Comparison of ENCODE assay signal across 10 mouse cellular contexts in the genomic region with DNA sequence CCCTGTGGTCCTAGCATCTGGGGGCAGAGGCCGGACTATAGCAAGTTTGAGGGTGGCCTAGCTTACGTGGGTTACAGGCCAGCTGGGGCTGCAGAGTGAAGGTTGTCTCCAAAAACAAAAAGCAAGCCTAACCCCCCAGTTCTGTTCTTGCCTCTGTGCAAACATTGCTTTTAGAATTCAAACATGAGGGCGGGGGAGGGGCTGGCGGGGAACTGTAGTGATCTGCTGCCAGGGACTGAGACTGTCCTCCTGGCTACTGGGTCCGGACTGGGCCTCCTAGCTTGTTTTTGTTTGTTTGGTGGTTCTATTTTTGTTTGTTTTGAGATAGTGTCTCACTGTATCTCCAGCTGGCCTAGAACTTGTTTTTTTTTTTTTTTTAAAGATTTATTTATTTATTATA. TPM values are rescaled to one million over a fixed set of nuclear protein-coding genes. Genes with fewer than 3 reads are reported as not detected.
A peak's percentile ranks its signal among the peaks of the same experiment; 100 is the strongest.
DNase-seq lines count a peak whose midpoint lies in the region; ATAC-seq and TF ChIP-seq lines count a peak whose summit lies in the region.
"Had no signal": no experiment of that assay in that cellular context is flagged by ENCODE, and none has a peak within 500 bp of the region (broad histone marks: within the 10 kb centered on the region; RNA-seq: fewer than 3 reads in every experiment).

No protein-coding gene starts in this region.

- TF ChIP-seq EP300 in lung, postnatal 0 days (IDR thresholded peaks at IDR 0.05): no peak

- 82% methylated on average over 5 of the region's 5 CpGs for WGBS in heart, embryonic 15.5 days
- 57% methylated on average over 5 of the region's 5 CpGs for WGBS in lung, postnatal 0 days
- 77% methylated on average over 5 of the region's 5 CpGs for WGBS in hindbrain, embryonic 15.5 days
- WGBS in midbrain, embryonic 16.5 days: 81% methylated on average over 5 of the region's 5 CpGs

- no peak for TF ChIP-seq CTCF in lung, postnatal 0 days (IDR thresholded peaks at IDR 0.05)

- no peak for ATAC-seq in heart, embryonic 15.5 days (replicated peaks; ENCODE audit: insufficient number of reproducible peaks, insufficient read depth, low FRiP score, low read depth)
- ATAC-seq in lung, postnatal 0 days: no peak
- no peak for ATAC-seq in hindbrain, embryonic 15.5 days (ENCODE audit: low FRiP score, low read depth)
- ATAC-seq in midbrain, embryonic 16.5 days: peak; percentile 5; the same call in 1 of the 2 replicates
- ATAC-seq: Patski had no signal

- no peaks in the 10 kb centered on the region for H3K27me3 ChIP-seq in heart, embryonic 15.5 days
- H3K27me3 ChIP-seq in lung, postnatal 0 days (replicated peaks; ENCODE audit: insufficient read depth, low read length): no peaks in the 10 kb centered on the region
- H3K27me3 ChIP-seq in hindbrain, embryonic 15.5 days: no peaks in the 10 kb centered on the region
- no peaks in the 10 kb centered on the region for H3K27me3 ChIP-seq in midbrain, embryonic 16.5 days (ENCODE audit: control insufficient read depth, insufficient read depth, low read depth, low read length)
- H3K27me3 ChIP-seq: CH12.LX; limb, embryonic 13.5 days; Patski had no signal

- peaks cover 78% of the 10 kb centered on the region for H3K36me3 ChIP-seq in heart, embryonic 15.5 days
- H3K36me3 ChIP-seq in lung, postnatal 0 days (ENCODE audit: insufficient read depth, low read length): peaks cover 36% of the 10 kb centered on the region
- H3K36me3 ChIP-seq in hindbrain, embryonic 15.5 days: peaks cover 69% of the 10 kb centered on the region
- peaks cover 47% of the 10 kb centered on the region for H3K36me3 ChIP-seq in midbrain, embryonic 16.5 days (ENCODE audit: control insufficient read depth, insufficient read depth, low read length)

- no peak overlapping the region for H3K4me2 ChIP-seq in heart, embryonic 15.5 days
- H3K4me2 ChIP-seq in lung, postnatal 0 days (replicated peaks; ENCODE audit: low read depth, low read length): no peak overlapping the region
- H3K4me2 ChIP-seq in hindbrain, embryonic 15.5 days: no peak overlapping the region
- H3K4me2 ChIP-seq in midbrain, embryonic 16.5 days (ENCODE audit: low read length): no peak overlapping the region
- H3K4me2 ChIP-seq: limb, embryonic 13.5 days had no signal

- DNase-seq in heart, adult 9 months (ENCODE audit: low spot score in 2 of 2): no peak
- no peak for DNase-seq in lung, postnatal 0 days (ENCODE audit: low spot score)
- DNase-seq in lung, postnatal 25 days (ENCODE audit: low spot score): no peak
- no peak for DNase-seq in embryo, embryonic 9.5 days (ENCODE audit: extremely low spot score)

- peak overlapping the region; percentile 21; the same call in 1 of the 2 replicates for H3K27ac ChIP-seq in heart, embryonic 15.5 days
- H3K27ac ChIP-seq in lung, postnatal 0 days (ENCODE audit: low read length): peak overlapping the region; percentile 38; the same call in 1 of the 2 replicates
- H3K27ac ChIP-seq in hindbrain, embryonic 15.5 days (replicated peaks): peak overlapping the region; percentile 74
- peak overlapping the region; percentile 23 for H3K27ac ChIP-seq in midbrain, embryonic 16.5 days (ENCODE audit: low read length)
- H3K27ac ChIP-seq: limb, embryonic 13.5 days had no signal

- no peak overlapping the region for H3K4me3 ChIP-seq in heart, embryonic 15.5 days
- no peak overlapping the region for H3K4me3 ChIP-seq in lung, postnatal 0 days (ENCODE audit: low read depth, low read length)
- no peak overlapping the region for H3K4me3 ChIP-seq in hindbrain, embryonic 15.5 days
- H3K4me3 ChIP-seq in midbrain, embryonic 16.5 days (ENCODE audit: low read depth, low read length): no peak overlapping the region
- H3K4me3 ChIP-seq: limb, embryonic 13.5 days had no signal

- H3K9me3 ChIP-seq in heart, embryonic 15.5 days (replicated peaks): no peaks in the 10 kb centered on the region
- no peaks in the 10 kb centered on the region for H3K9me3 ChIP-seq in lung, postnatal 0 days (ENCODE audit: low read length)
- no peaks in the 10 kb centered on the region for H3K9me3 ChIP-seq in hindbrain, embryonic 15.5 days
- no peaks in the 10 kb centered on the region for H3K9me3 ChIP-seq in midbrain, embryonic 16.5 days (replicated peaks; ENCODE audit: control insufficient read depth, low read length, poor library complexity, severe bottlenecking)
- H3K9me3 ChIP-seq: limb, embryonic 13.5 days had no signal

- H3K9ac ChIP-seq in heart, embryonic 15.5 days: no peak overlapping the region
- H3K9ac ChIP-seq in lung, postnatal 0 days (replicated peaks; ENCODE audit: low read depth): no peak overlapping the region
- H3K9ac ChIP-seq in hindbrain, embryonic 15.5 days: no peak overlapping the region
- H3K9ac ChIP-seq in midbrain, embryonic 16.5 days (ENCODE audit: low read depth, low read length): no peak overlapping the region
- H3K9ac ChIP-seq: limb, embryonic 13.5 days had no signal

- peaks cover 16% of the 10 kb centered on the region for H3K4me1 ChIP-seq in heart, embryonic 15.5 days (replicated peaks)
- H3K4me1 ChIP-seq in lung, postnatal 0 days (ENCODE audit: insufficient read depth, low read depth, low read length): peaks cover 3% of the 10 kb centered on the region; the same call in 1 of the 2 replicates
- H3K4me1 ChIP-seq in hindbrain, embryonic 15.5 days (replicated peaks): peaks cover 20% of the 10 kb centered on the region
- peaks cover 6% of the 10 kb centered on the region for H3K4me1 ChIP-seq in midbrain, embryonic 16.5 days (ENCODE audit: control insufficient read depth, insufficient read depth, low read length)

RNA-seq across cellular contexts. Expression of gene Rcc2, which starts 14.2 kb away (rescaled TPM):
- polyA plus RNA-seq in heart, embryonic 15.5 days (2015; fragmentation: Nextera tagmentation; extraction: Ambion mirVana): 13.9 and 24.6 TPM in 2 replicates
- 17.0 and 21.1 TPM in 2 replicates for polyA plus RNA-seq in lung, postnatal 0 days (2015; fragmentation: Nextera tagmentation; extraction: Ambion mirVana)
- polyA plus RNA-seq in hindbrain, embryonic 15.5 days (2015; fragmentation: Nextera tagmentation; extraction: Ambion mirVana): 25.0 and 28.8 TPM in 2 replicates
- polyA plus RNA-seq in midbrain, embryonic 16.5 days (2015; fragmentation: Nextera tagmentation; extraction: Ambion mirVana): 9.7 and 11.5 TPM in 2 replicates

RNA-seq across cellular contexts. Expression of gene Padi6, which starts 27.9 kb away (rescaled TPM):
- 0.30 TPM in 1 of 2 replicates, not detected in the other for polyA plus RNA-seq in heart, embryonic 15.5 days (2015; fragmentation: Nextera tagmentation; extraction: Ambion mirVana)
- polyA plus RNA-seq in lung, postnatal 0 days (2015; fragmentation: Nextera tagmentation; extraction: Ambion mirVana): 0.26 TPM in 1 of 2 replicates, not detected in the other
- polyA plus RNA-seq in hindbrain, embryonic 15.5 days (2015; fragmentation: Nextera tagmentation; extraction: Ambion mirVana): not detected in 2 replicates
- not detected in 2 replicates for polyA plus RNA-seq in midbrain, embryonic 16.5 days (2015; fragmentation: Nextera tagmentation; extraction: Ambion mirVana)
- polyA plus RNA-seq: limb, embryonic 13.5 days; Patski had no signal

RNA-seq across cellular contexts. Expression of gene Arhgef10l, which starts 48.8 kb away (rescaled TPM):
- 15.3 and 21.8 TPM in 2 replicates for polyA plus RNA-seq in heart, embryonic 15.5 days (2015; fragmentation: Nextera tagmentation; extraction: Ambion mirVana)
- polyA plus RNA-seq in lung, postnatal 0 days (2015; fragmentation: Nextera tagmentation; extraction: Ambion mirVana): 9.3 and 9.5 TPM in 2 replicates
- polyA plus RNA-seq in hindbrain, embryonic 15.5 days (2015; fragmentation: Nextera tagmentation; extraction: Ambion mirVana): 26.2 and 28.2 TPM in 2 replicates
- 24.5 and 27.8 TPM in 2 replicates for polyA plus RNA-seq in midbrain, embryonic 16.5 days (2015; fragmentation: Nextera tagmentation; extraction: Ambion mirVana)

RNA-seq across cellular contexts. Expression of gene Padi4, which starts 59.5 kb away (rescaled TPM):
- polyA plus RNA-seq in heart, embryonic 15.5 days (2015; fragmentation: Nextera tagmentation; extraction: Ambion mirVana): 1.9 and 2.5 TPM in 2 replicates
- 1.1 and 1.6 TPM in 2 replicates for polyA plus RNA-seq in lung, postnatal 0 days (2015; fragmentation: Nextera tagmentation; extraction: Ambion mirVana)
- polyA plus RNA-seq in hindbrain, embryonic 15.5 days (2015; fragmentation: Nextera tagmentation; extraction: Ambion mirVana): 0.09 TPM in 2 replicates
- polyA plus RNA-seq in midbrain, embryonic 16.5 days (2015; fragmentation: Nextera tagmentation; extraction: Ambion mirVana): 0.20 and 0.25 TPM in 2 replicates

Comparison
In these comparisons a context has a peak if more than half of its experiments do, and no peak if none do; other contexts are left out.
1. H3K27ac ChIP-seq: peak in every context shown above with its lines; median percentile 74 in hindbrain, embryonic 15.5 days; 38 in lung, postnatal 0 days; 23 in midbrain, embryonic 16.5 days; 21 in heart, embryonic 15.5 days.